Mouse (Mus musculus) kidney, adult 2 months (tissue): ENCODE measurements around the gene Gm20489.
A peak's percentile ranks its signal among the peaks of the same experiment; 100 is the strongest.

Experiments used
- CTCF ChIP-seq: fragments of 200-500 bp; conservative IDR thresholded peaks from 2 replicates; pipeline ENCODE4 v1.5.1; 2011; ENCODE audit warnings: low read depth, mild to moderate bottlenecking, control low read depth, low read length, moderate library complexity, mixed read lengths; ENCODE audit not compliant: insufficient read depth, insufficient read length
- POLR2A ChIP-seq: fragments of 200-500 bp; IDR thresholded peaks from one replicate; pipeline ENCODE4 v1.6.1; 2011; ENCODE audit warnings: low read depth, low read length, control low read depth

GRCm38 (mm10) chrX:101221834-101222795 lies 46.7 kb downstream of the Gm20489 start, which contains the start of gene Snx12:
- TF ChIP-seq CTCF = no peak
- TF ChIP-seq POLR2A = peak; percentile 2
